Mouse (Mus musculus): ENCODE results near the gene Stx1b.

GRCm38 (mm10) chr7:127820836-127821509 lies 3.4 kb downstream of the Stx1b start:
- TF ChIP-seq CTCF (IDR thresholded peaks at IDR 0.05; ENCODE audit: low read depth): no peak
- TF ChIP-seq EP300 (IDR thresholded peaks at IDR 0.05; ENCODE audit: low read depth): no peak

Data from liver, embryonic 14.5 days (tissue).